In the genomic region with DNA sequence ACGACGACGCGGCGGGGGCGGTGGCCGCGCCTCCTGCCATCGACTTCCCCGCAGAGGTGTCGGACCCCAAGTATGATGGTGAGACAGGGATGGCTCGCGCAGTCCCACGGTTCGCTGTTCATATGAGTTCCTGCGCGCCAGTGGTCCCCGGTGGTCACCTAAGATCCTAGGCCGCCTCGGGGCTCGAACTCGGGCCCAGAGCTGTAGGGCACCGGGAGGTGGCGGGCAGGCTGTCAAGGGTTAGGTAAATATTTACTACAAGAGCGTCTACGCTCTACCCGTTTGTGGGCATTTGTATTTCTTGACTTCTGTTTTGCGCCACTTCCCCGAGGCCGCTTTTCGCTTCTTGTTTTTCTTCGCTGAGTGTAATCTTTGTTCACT, we compare ENCODE assay signal across 8 mouse cellular contexts. TPM values are rescaled to one million over a fixed set of nuclear protein-coding genes. Genes with fewer than 3 reads are reported as not detected.
DNase-seq lines count a peak whose midpoint lies in the region; ATAC-seq and TF ChIP-seq lines count a peak whose summit lies in the region.

No protein-coding gene starts in this region.

- H3K36me3 ChIP-seq in embryonic facial prominence, embryonic 15.5 days, result no peaks in the 10 kb centered on the region
- no peaks in the 10 kb centered on the region for H3K36me3 ChIP-seq in kidney, embryonic 14.5 days (ENCODE audit: control insufficient read depth, insufficient read depth, low read length)
- peaks cover 8% of the 10 kb centered on the region for H3K36me3 ChIP-seq in megakaryocyte, embryonic 14.5 days (replicated peaks; ENCODE audit: low read length)

- no peaks in the 10 kb centered on the region for H3K9me3 ChIP-seq in embryonic facial prominence, embryonic 15.5 days (replicated peaks)
- no peaks in the 10 kb centered on the region for H3K9me3 ChIP-seq in kidney, embryonic 14.5 days (ENCODE audit: control insufficient read depth, low read length)
- no peaks in the 10 kb centered on the region for H3K9me3 ChIP-seq in megakaryocyte, embryonic 14.5 days

- H3K27me3 ChIP-seq in embryonic facial prominence, embryonic 15.5 days, result no peaks in the 10 kb centered on the region
- H3K27me3 ChIP-seq in kidney, embryonic 14.5 days (ENCODE audit: control insufficient read depth, insufficient read depth, low read length), result no peaks in the 10 kb centered on the region
- H3K27me3 ChIP-seq in megakaryocyte, embryonic 14.5 days (replicated peaks), result peaks cover 2% of the 10 kb centered on the region

- H3K4me2 ChIP-seq in embryonic facial prominence, embryonic 15.5 days (replicated peaks), result peak overlapping the region; percentile 78
- H3K4me2 ChIP-seq in kidney, embryonic 14.5 days (replicated peaks; ENCODE audit: low read depth, low read length), result peak overlapping the region; percentile 45

- H3K9ac ChIP-seq in embryonic facial prominence, embryonic 15.5 days, result peak overlapping the region; percentile 69
- H3K9ac ChIP-seq in kidney, embryonic 14.5 days (ENCODE audit: low read depth, low read length), result peak overlapping the region; percentile 83

- 0% methylated on average over 32 of the region's 32 CpGs for WGBS in embryonic facial prominence, embryonic 15.5 days
- WGBS in kidney, embryonic 14.5 days, result under 1% methylated on average over 32 of the region's 32 CpGs

- no peak for TF ChIP-seq CTCF in layer of hippocampus, adult 2 months (conservative IDR thresholded peaks at IDR 0.05)

- ATAC-seq in embryonic facial prominence, embryonic 15.5 days (ENCODE audit: insufficient number of reproducible peaks, low FRiP score, low TSS enrichment, low read depth), result peak; percentile 63
- peak; percentile 74 for ATAC-seq in kidney, embryonic 14.5 days (ENCODE audit: low FRiP score, low TSS enrichment)

- peak overlapping the region; percentile 74 for H3K4me3 ChIP-seq in layer of hippocampus, adult 2 months
- H3K4me3 ChIP-seq in embryonic facial prominence, embryonic 15.5 days (replicated peaks), result peak overlapping the region; percentile 90
- peak overlapping the region; percentile 84 for H3K4me3 ChIP-seq in kidney, embryonic 14.5 days (ENCODE audit: low read length)
- peak overlapping the region; percentile 100 for H3K4me3 ChIP-seq in megakaryocyte, embryonic 14.5 days (replicated peaks)

- DNase-seq in layer of hippocampus, adult 2 months (ENCODE audit: low spot score in 2 of 2), result no peak
- DNase-seq in layer of hippocampus, postnatal 25 days (ENCODE audit: extremely low spot score in 1 of 2, low spot score in 1 of 2), result no peak
- DNase-seq in right cerebral cortex, postnatal 10 days (ENCODE audit: low spot score in 2 of 2), result no peak
- no peak for DNase-seq in gastrocnemius, postnatal 10 days
- DNase-seq in cerebellum, postnatal 4 days (ENCODE audit: low spot score in 2 of 2), result no peak

- H3K27ac ChIP-seq in layer of hippocampus, adult 2 months, result peak overlapping the region; percentile 84
- H3K27ac ChIP-seq in embryonic facial prominence, embryonic 15.5 days (replicated peaks), result no peak overlapping the region; the same call in 1 of the 2 replicates
- H3K27ac ChIP-seq in kidney, embryonic 14.5 days (ENCODE audit: low read depth, low read length), result peak overlapping the region; percentile 8; the same call in 1 of the 2 replicates

- H3K4me1 ChIP-seq in embryonic facial prominence, embryonic 15.5 days, result peaks cover 10% of the 10 kb centered on the region
- H3K4me1 ChIP-seq in kidney, embryonic 14.5 days (ENCODE audit: control insufficient read depth, insufficient read depth, low read length), result peaks cover 9% of the 10 kb centered on the region; the same call in 1 of the 2 replicates
- peaks cover 23% of the 10 kb centered on the region for H3K4me1 ChIP-seq in megakaryocyte, embryonic 14.5 days

RNA-seq across cellular contexts. Expression of gene Eif2ak1, which starts 0.3 kb away (rescaled TPM):
- total RNA-seq in layer of hippocampus, adult 2 months (2021), result 10 to 100 TPM; 41.6 to 42.2 TPM
- 10 to 100 TPM; 41.3 to 41.7 TPM for total RNA-seq in layer of hippocampus, postnatal 25 days (2021)
- polyA plus RNA-seq in embryonic facial prominence, embryonic 15.5 days (2015; fragmentation: Nextera tagmentation; extraction: Ambion mirVana), result 37.2 and 38.7 TPM in 2 replicates
- 31.5 and 49.9 TPM in 2 replicates for polyA plus RNA-seq in kidney, embryonic 14.5 days (2014; fragmentation: Nextera tagmentation; extraction: Ambion mirVana)
- polyA plus RNA-seq in megakaryocyte, embryonic 14.5 days (2012; ENCODE audit: insufficient read depth, low replicate concordance), result 12.5 and 17.8 TPM in 2 replicates
- 10 to 100 TPM; 23.6 to 23.8 TPM for total RNA-seq in gastrocnemius, postnatal 10 days (2021)
